Mouse (Mus musculus) embryonic facial prominence, embryonic 11.5 days (tissue): ENCODE data around the gene Crisp2. TPM values are rescaled to one million over a fixed set of nuclear protein-coding genes. Genes with fewer than 3 reads are reported as not detected.
"Not testable (repeated sequence)": the region's sequence is repeated elsewhere in the genome, so short reads cannot be mapped to it uniquely, and the experiment has no call there.

Experiments
- ATAC-seq: fragments of 200-750 bp; cut with Nextera tagmentation; replicated peaks from 2 replicates; pipeline ENCODE4 v1.8.0; 2017; ENCODE audit warnings: low read depth; ENCODE audit not compliant: insufficient number of reproducible peaks, low FRiP score, low TSS enrichment
- DNase-seq: peaks from one replicate; pipeline ENCODE4 v3.0.0-alpha.2; 2015; ENCODE audit warnings: low spot score
- H3K27ac ChIP-seq: fragments of 300-500 bp; sonication (generic); replicated peaks from 2 replicates; pipeline ENCODE4 v1.5.1; 2014; ENCODE audit warnings: mild to moderate bottlenecking, low read depth, low read length, control low read depth
- H3K27me3 ChIP-seq: fragments of 300-500 bp; sonication (generic); 2 replicates; pipeline ENCODE4 v1.6.1; 2014; ENCODE audit warnings: mild to moderate bottlenecking, low read length, moderate library complexity, mixed read lengths; ENCODE audit not compliant: control insufficient read depth, insufficient read depth
- H3K36me3 ChIP-seq: fragments of 300-500 bp; sonication (generic); replicated peaks from 2 replicates; pipeline ENCODE4 v1.6.1; 2014; ENCODE audit warnings: low read depth, mild to moderate bottlenecking, low read length, moderate library complexity, mixed read lengths; ENCODE audit not compliant: control insufficient read depth, insufficient read depth
- H3K4me1 ChIP-seq: fragments of 300-500 bp; sonication (generic); 2 replicates; pipeline ENCODE4 v1.6.1; 2014; ENCODE audit warnings: low read length, mixed read lengths; ENCODE audit not compliant: control insufficient read depth, insufficient read depth
- H3K4me2 ChIP-seq: fragments of 300-500 bp; sonication (generic); 2 replicates; pipeline ENCODE4 v1.6.1; 2014; ENCODE audit warnings: low read depth, mild to moderate bottlenecking, control low read depth, low read length, moderate library complexity
- H3K4me3 ChIP-seq: fragments of 300-500 bp; sonication (generic); 2 replicates; pipeline ENCODE4 v1.5.1; 2014; ENCODE audit warnings: low read depth, low read length, control low read depth
- H3K9ac ChIP-seq: fragments of 300-500 bp; sonication (generic); replicated peaks from 2 replicates; pipeline ENCODE4 v1.6.1; 2014; ENCODE audit warnings: mild to moderate bottlenecking, control low read depth, low read length
- H3K9me3 ChIP-seq: fragments of 300-500 bp; sonication (generic); replicated peaks from 2 replicates; pipeline ENCODE4 v1.6.1; 2016; ENCODE audit warnings: mild to moderate bottlenecking, low read length, inconsistent platforms, mixed read lengths; ENCODE audit not compliant: control insufficient read depth
- WGBS: fragments of 180-500 bp; shearing (Covaris S2); extraction: QIAGEN DNeasy Blood & Tissue Kit; methylation state at CpG from one replicate; pipeline ENCODE4 v1.1.7; 2014; 5-methylcytosine and 5-hydroxymethylcytosine counted together
- polyA plus RNA-seq: library from polyadenylated mRNA; unstranded; fragments of >200 nt; fragmentation: Nextera tagmentation; extraction: Ambion mirVana; gene quantifications from 2 replicates; pipeline ENCODE4 v1.2.1, GENCODE M21; 2014

Gene Crisp2
- polyA plus RNA-seq, 1 experiment from 2014 or later, result not detected

GRCm38 (mm10) chr17:40767120-40767519 is 39.7 kb downstream of the Crisp2 start:
- Histone ChIP-seq H3K4me1 (no peaks in the 10 kb centered on the region), H3K27ac (no peak overlapping the region), H3K4me3 (no peak overlapping the region), H3K27me3 (no peaks in the 10 kb centered on the region), H3K9ac (no peak overlapping the region), H3K36me3 (no peaks in the 10 kb centered on the region), H3K4me2 (no peak overlapping the region), H3K9me3 (no peaks in the 10 kb centered on the region)
- 91% methylated on average over 1 of the region's 1 CpGs for WGBS
- no peak for DNase-seq
- ATAC-seq, result no peak

GRCm38 (mm10) chr17:40763662-40764061 is 43.1 kb downstream of the Crisp2 start:
- WGBS, result 74% methylated on average over 4 of the region's 4 CpGs
- no peak for ATAC-seq
- no peak overlapping the region for H3K9ac ChIP-seq

GRCm38 (mm10) chr17:40731724-40732123 is 75.1 kb downstream of the Crisp2 start:
- 63% methylated on average over 4 of the region's 4 CpGs for WGBS
- Histone ChIP-seq H3K9me3 (no peaks in the 10 kb centered on the region), H3K4me2 (no peak overlapping the region), H3K27me3 (no peaks in the 10 kb centered on the region), H3K36me3 (no peaks in the 10 kb centered on the region), H3K27ac (no peak overlapping the region), H3K4me1 (no peaks in the 10 kb centered on the region), H3K9ac (no peak overlapping the region), H3K4me3 (no peak overlapping the region)
- DNase-seq, result no peak
- no peak for ATAC-seq

More at GRCm38 (mm10) chr17:40763662-40764061, 43.1 kb downstream of the Crisp2 start:
- H3K27me3 ChIP-seq, result no peaks in the 10 kb centered on the region
- H3K4me1 ChIP-seq, result no peaks in the 10 kb centered on the region
- H3K4me3 ChIP-seq, result no peak overlapping the region
- DNase-seq, result no peak
- no peak overlapping the region for H3K27ac ChIP-seq
- H3K4me2 ChIP-seq, result no peak overlapping the region
- no peaks in the 10 kb centered on the region for H3K9me3 ChIP-seq
- no peaks in the 10 kb centered on the region for H3K36me3 ChIP-seq

- Histone ChIP-seq H3K27me3 (no peaks in the 10 kb centered on the region), H3K4me3 (no peak overlapping the region), H3K36me3 (no peaks in the 10 kb centered on the region), H3K9me3 (no peaks in the 10 kb centered on the region), H3K9ac (no peak overlapping the region), H3K4me2 (no peak overlapping the region), H3K4me1 (no peaks in the 10 kb centered on the region), H3K27ac (no peak overlapping the region)
- DNase-seq, result peak; percentile 29
- 52% methylated on average over 2 of the region's 2 CpGs for WGBS
- no peak for ATAC-seq
These were observed 75.5 kb downstream of the Crisp2 start for GRCm38 (mm10) chr17:40731296-40731695.

- WGBS, result 76% methylated on average over 2 of the region's 2 CpGs
- Histone ChIP-seq H3K4me3 (no peak within 1 kb of the TSS), H3K36me3 (no peaks in the 10 kb centered on the region), H3K27me3 (no peaks in the 10 kb centered on the region), H3K9me3 (no peaks in the 10 kb centered on the region), H3K9ac (no peak within 1 kb of the TSS), H3K4me1 (no peaks in the 10 kb centered on the region), H3K27ac (no peak within 1 kb of the TSS), H3K4me2 (no peak within 1 kb of the TSS)
- no peak for ATAC-seq
- no peak for DNase-seq
These were observed 80.0 kb downstream of the Crisp2 start, which contains the start of gene Esp1 for GRCm38 (mm10) chr17:40726820-40727219. Gene Esp1, plus strand, starts transcription at chr17:40727120.

GRCm38 (mm10) chr17:40717055-40717454 is 89.7 kb downstream of the Crisp2 start:
- DNase-seq, H3K36me3 ChIP-seq, H3K27ac ChIP-seq: not testable (repeated sequence)

GRCm38 (mm10) chr17:40716273-40716672 is 90.5 kb downstream of the Crisp2 start:
- no peak for ATAC-seq
- no peaks in the 10 kb centered on the region for H3K9me3 ChIP-seq

More at GRCm38 (mm10) chr17:40717055-40717454, 89.7 kb downstream of the Crisp2 start:
- not testable (repeated sequence) for H3K4me3 ChIP-seq, H3K27me3 ChIP-seq, H3K9me3 ChIP-seq, H3K4me2 ChIP-seq, H3K4me1 ChIP-seq, H3K9ac ChIP-seq, ATAC-seq

More at GRCm38 (mm10) chr17:40716273-40716672, 90.5 kb downstream of the Crisp2 start:
- H3K4me3 ChIP-seq, result no peak overlapping the region
- H3K27ac ChIP-seq, result no peak overlapping the region
- DNase-seq, result no peak
- no peak overlapping the region for H3K4me2 ChIP-seq
- H3K4me1 ChIP-seq, result no peaks in the 10 kb centered on the region
- H3K27me3 ChIP-seq, result no peaks in the 10 kb centered on the region
- no peak overlapping the region for H3K9ac ChIP-seq
- H3K36me3 ChIP-seq, result no peaks in the 10 kb centered on the region
